Mouse (Mus musculus): ENCODE data around the gene Nfkbib.

DNA sequence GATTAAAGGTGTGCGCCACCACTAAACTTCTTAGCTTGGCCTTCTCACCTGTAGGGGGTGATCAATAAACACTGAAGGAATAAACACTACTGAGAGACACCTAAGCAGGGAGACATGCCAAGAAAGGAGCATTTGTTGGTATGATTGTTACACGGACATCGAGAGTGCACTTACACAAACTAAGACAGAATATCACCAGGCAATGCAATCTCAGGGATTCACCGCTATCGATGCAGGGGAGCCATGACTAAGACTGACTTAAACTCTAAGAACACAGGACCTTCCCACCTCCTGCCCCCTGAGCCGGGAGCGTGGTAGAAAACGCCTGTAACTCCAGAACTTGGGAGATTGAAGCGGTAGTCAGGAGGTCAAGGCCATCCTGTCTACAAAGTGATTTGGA lies 26.4 kb downstream of the Nfkbib start:
- TF ChIP-seq CTCF (IDR thresholded peaks at IDR 0.05; ENCODE audit: borderline replicate concordance, insufficient read depth, low read length) (no peak), POLR2A (IDR thresholded peaks at IDR 0.05; ENCODE audit: low read depth, low read length) (no peak)

Data from embryonic fibroblast, embryonic 13.5 days (primary cell).